Mouse (Mus musculus) heart, adult 11 months (tissue): ENCODE results near the gene Wfdc15b.
"Not testable (repeated sequence)": the region's sequence is repeated elsewhere in the genome, so short reads cannot be mapped to it uniquely, and the experiment has no call there.

Experiments
- DNase-seq: peaks from one replicate; pipeline ENCODE4 v3.0.0; 2022

Gene Wfdc15b

GRCm38 (mm10) chr2:164221522-164221921 is at the start of gene Wfdc15b:
Gene Wfdc15b (minus strand): TSS chr2:164221660.
- DNase-seq = no peak

GRCm38 (mm10) chr2:164256540-164256939 is 35.1 kb upstream of the Wfdc15b start, which contains the start of gene Svs3b:
Gene Svs3b (minus strand): TSS chr2:164256640.
- DNase-seq = not testable (repeated sequence)

- DNase-seq = no peak
Measured at GRCm38 (mm10) chr2:164238366-164238765, 16.9 kb upstream of the Wfdc15b start, which contains the start of gene Svs2. Gene Svs2 (minus strand): TSS chr2:164238466.

GRCm38 (mm10) chr2:164232671-164233070 is 11.2 kb upstream of the Wfdc15b start:
- DNase-seq = no peak

- no peak for DNase-seq
Measured at GRCm38 (mm10) chr2:164228361-164229070, 7.1 kb upstream of the Wfdc15b start.

- DNase-seq = peak; percentile 37
Measured at GRCm38 (mm10) chr2:164219295-164219694, 2.2 kb downstream of the Wfdc15b start.

GRCm38 (mm10) chr2:164212711-164213110 is 8.7 kb downstream of the Wfdc15b start:
- no peak for DNase-seq

- DNase-seq = no peak
Measured at GRCm38 (mm10) chr2:164210892-164211291, 10.6 kb downstream of the Wfdc15b start.

- peak; percentile 27 for DNase-seq
Measured at GRCm38 (mm10) chr2:164206676-164207075, 14.8 kb downstream of the Wfdc15b start.

- DNase-seq = peak; percentile 75
Measured at GRCm38 (mm10) chr2:164206011-164206410, 15.4 kb downstream of the Wfdc15b start.

- DNase-seq = peak; percentile 75
Measured at GRCm38 (mm10) chr2:164199626-164200327, 21.7 kb downstream of the Wfdc15b start, which contains the start of gene Wfdc15a. Gene Wfdc15a (minus strand): TSS chr2:164200130.

- peak; percentile 57 for DNase-seq
Measured at GRCm38 (mm10) chr2:164196700-164196990, 24.8 kb downstream of the Wfdc15b start.

GRCm38 (mm10) chr2:164195971-164196699 is 25.3 kb downstream of the Wfdc15b start:
- DNase-seq = peak; percentile 31

GRCm38 (mm10) chr2:164194959-164195630 is 26.4 kb downstream of the Wfdc15b start:
- DNase-seq = peak; percentile 12

- peak; percentile 54 for DNase-seq
Measured at GRCm38 (mm10) chr2:164192279-164192678, 29.2 kb downstream of the Wfdc15b start.

GRCm38 (mm10) chr2:164190576-164190975 is 30.9 kb downstream of the Wfdc15b start, which contains the start of gene Wfdc12:
Gene Wfdc12 (minus strand): TSS chr2:164190608.
- peak; percentile 81 for DNase-seq

- peak; percentile 50 for DNase-seq
Measured at GRCm38 (mm10) chr2:164188722-164189121, 32.7 kb downstream of the Wfdc15b start.

- peak; percentile 86 for DNase-seq
Measured at GRCm38 (mm10) chr2:164184145-164184719, 37.2 kb downstream of the Wfdc15b start.

GRCm38 (mm10) chr2:164183340-164183739 is 38.1 kb downstream of the Wfdc15b start:
- DNase-seq = peak; percentile 54

- DNase-seq = peak; percentile 74
Measured at GRCm38 (mm10) chr2:164182692-164183255, 38.7 kb downstream of the Wfdc15b start, which contains the start of gene Wfdc5. Gene Wfdc5 (minus strand): TSS chr2:164182742.

- peak; percentile 57 for DNase-seq
Measured at GRCm38 (mm10) chr2:164180770-164181169, 40.7 kb downstream of the Wfdc15b start.

GRCm38 (mm10) chr2:164180124-164180523 is 41.3 kb downstream of the Wfdc15b start:
- DNase-seq = peak; percentile 92
